Mouse (Mus musculus) liver, embryonic 14.5 days (tissue): ENCODE measurements around the gene Ptrh2. TPM values are rescaled to one million over a fixed set of nuclear protein-coding genes. Genes with fewer than 3 reads are reported as not detected.
A peak's percentile ranks its signal among the peaks of the same experiment; 100 is the strongest.

ENCODE experiments used
- ATAC-seq: fragments of 200-750 bp; cut with Nextera tagmentation; 2 replicates; pipeline ENCODE4 v1.8.0; 2017; ENCODE audit warnings: moderate number of reproducible peaks, mild to moderate bottlenecking, moderate library complexity; ENCODE audit not compliant: insufficient read depth
- DNase-seq, 3 experiments: peaks; one replicate each; pipeline ENCODE4 v3.0.0-alpha.2; 2012 to 2013; ENCODE audit warnings: low read depth in 3 of 3, low spot score in 3 of 3
- H3K27ac ChIP-seq: fragments of 300-500 bp; sonication (generic); 2 replicates; pipeline ENCODE4 v1.5.1; 2014; ENCODE audit warnings: moderate library complexity, mild to moderate bottlenecking, control low read depth, inconsistent platforms
- H3K27me3 ChIP-seq: fragments of 300-500 bp; sonication (generic); 2 replicates; pipeline ENCODE4 v1.6.1; 2014; ENCODE audit warnings: mild to moderate bottlenecking, low read length, moderate library complexity; ENCODE audit not compliant: control insufficient read depth, insufficient read depth
- H3K36me3 ChIP-seq: fragments of 300-500 bp; sonication (generic); replicated peaks from 2 replicates; pipeline ENCODE4 v1.6.1; 2014; ENCODE audit warnings: low read depth; ENCODE audit not compliant: control insufficient read depth, insufficient read depth
- H3K4me1 ChIP-seq, 2 experiments: fragments of 200-500 bp in 1 of 2; fragments of 300-500 bp in 1 of 2; sonication (generic) in 1 of 2; replicated peaks; 2 replicates each; pipeline ENCODE4 v1.6.1; 2012 to 2014; ENCODE audit warnings: antibody characterized with exemption in 1 of 2, inconsistent platforms in 1 of 2, low read length in 1 of 2; ENCODE audit not compliant: control insufficient read depth in 2 of 2, insufficient read depth in 2 of 2
- H3K4me2 ChIP-seq: fragments of 300-500 bp; sonication (generic); 2 replicates; pipeline ENCODE4 v1.6.1; 2014; ENCODE audit warnings: low read depth, mild to moderate bottlenecking, control low read depth, moderate library complexity
- H3K4me3 ChIP-seq, 2 experiments: fragments of 200-500 bp in 1 of 2; fragments of 300-500 bp in 1 of 2; sonication (generic) in 1 of 2; 2 replicates each; pipeline ENCODE4 v1.5.1; 2012 to 2014; ENCODE audit warnings: low read depth in 2 of 2, low read length in 2 of 2, mild to moderate bottlenecking in 2 of 2, control low read depth in 1 of 2, inconsistent platforms in 1 of 2, moderate library complexity in 1 of 2; ENCODE audit not compliant: insufficient read depth in 1 of 2
- H3K9ac ChIP-seq: fragments of 300-500 bp; sonication (generic); replicated peaks from 2 replicates; pipeline ENCODE4 v1.6.1; 2014; ENCODE audit warnings: mild to moderate bottlenecking, control low read depth, moderate library complexity
- H3K9me3 ChIP-seq: fragments of 300-500 bp; sonication (generic); 2 replicates; pipeline ENCODE4 v1.6.1; 2016; ENCODE audit warnings: low read length, mixed read lengths; ENCODE audit not compliant: control insufficient read depth
- CTCF ChIP-seq: IDR thresholded peaks from 2 replicates; pipeline ENCODE4 v1.5.1; 2016; ENCODE audit warnings: antibody characterized with exemption, low read depth, control low read depth
- EP300 ChIP-seq: IDR thresholded peaks from 2 replicates; pipeline ENCODE4 v1.6.1; 2016; ENCODE audit warnings: antibody characterized with exemption, low read depth
- WGBS: fragments of 180-500 bp; shearing (Covaris S2); extraction: QIAGEN DNeasy Blood & Tissue Kit; methylation state at CpG from one replicate; pipeline ENCODE4 v1.1.7; 2014; ENCODE audit not compliant: insufficient replicate concordance; 5-methylcytosine and 5-hydroxymethylcytosine counted together
- polyA plus RNA-seq, 2 experiments: library from polyadenylated mRNA; depleted of rRNA in 1 of 2; stranded (reverse) in 1 of 2; unstranded in 1 of 2; fragments of >200 nt; fragmentation: Nextera tagmentation in 1 of 2; extraction: Ambion mirVana in 1 of 2; gene quantifications; 2 replicates each; pipeline versions ENCODE4 v1.2.1 to v1.2.3; 2012 to 2014

The Ptrh2 gene
- 5.9 and 10.5 TPM in 2 replicates for polyA plus RNA-seq (2012; rRNA removed)
- polyA plus RNA-seq (2014; fragmentation: Nextera tagmentation; extraction: Ambion mirVana): 19.2 and 20.9 TPM in 2 replicates

GRCm38 (mm10) chr11:86683395-86684125 lies at the start of gene Ptrh2, which contains the start of gene Vmp1:
Gene Ptrh2, plus strand, starts transcription at chr11:86683985.
Gene Vmp1, minus strand, starts transcription at chr11:86683836.
- Histone ChIP-seq H3K9me3 (no peaks in the 10 kb centered on the region), H3K4me1 (peaks cover 17 to 23% of the 10 kb centered on the region in 2 experiments), H3K36me3 (peaks cover 6% of the 10 kb centered on the region), H3K27me3 (no peaks in the 10 kb centered on the region), H3K4me2 (peak within 1 kb of the TSS; percentile 91), H3K4me3 (peak within 1 kb of the TSS; percentile 79 to 91), H3K27ac (peak within 1 kb of the TSS; percentile 94), H3K9ac (peak within 1 kb of the TSS; percentile 96)
- TF ChIP-seq CTCF (no peak), EP300 (peak; percentile 64)
- DNase-seq (peak; percentile 96), ATAC-seq (peak; percentile 96)
- WGBS: under 1% methylated on average over 56 of the region's 56 CpGs

DNA sequence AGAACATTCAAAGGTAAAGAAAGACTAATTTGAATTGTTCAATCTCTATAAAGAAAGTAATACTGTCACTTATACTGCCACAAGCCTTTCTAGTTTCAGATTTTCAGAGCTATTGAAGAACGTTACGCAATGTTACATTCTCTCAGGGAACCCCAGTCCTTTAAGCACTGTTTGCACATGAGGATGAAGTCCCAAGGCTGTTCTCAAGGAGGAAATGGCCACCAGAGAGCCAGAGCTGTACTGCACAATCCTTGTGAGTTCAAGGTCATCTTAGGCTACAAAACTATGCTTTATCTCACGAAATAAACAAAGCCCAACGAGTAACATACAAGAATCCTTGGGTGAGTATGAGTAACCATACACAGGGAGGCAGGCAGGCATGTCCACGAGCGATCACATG lies 49.4 kb upstream of the Ptrh2 start:
- ATAC-seq (no peak), DNase-seq (no peak)
- no peak overlapping the region for H3K4me3 ChIP-seq
- no peak overlapping the region for H3K9ac ChIP-seq
- H3K27me3 ChIP-seq: no peaks in the 10 kb centered on the region
- H3K4me1 ChIP-seq: no peaks in the 10 kb centered on the region
- no peaks in the 10 kb centered on the region for H3K9me3 ChIP-seq
- no peak overlapping the region for H3K4me2 ChIP-seq
- 85% methylated on average over 6 of the region's 6 CpGs for WGBS
- TF ChIP-seq CTCF (no peak), EP300 (no peak)
- H3K36me3 ChIP-seq: peaks cover 18% of the 10 kb centered on the region
- H3K27ac ChIP-seq: no peak overlapping the region

DNA sequence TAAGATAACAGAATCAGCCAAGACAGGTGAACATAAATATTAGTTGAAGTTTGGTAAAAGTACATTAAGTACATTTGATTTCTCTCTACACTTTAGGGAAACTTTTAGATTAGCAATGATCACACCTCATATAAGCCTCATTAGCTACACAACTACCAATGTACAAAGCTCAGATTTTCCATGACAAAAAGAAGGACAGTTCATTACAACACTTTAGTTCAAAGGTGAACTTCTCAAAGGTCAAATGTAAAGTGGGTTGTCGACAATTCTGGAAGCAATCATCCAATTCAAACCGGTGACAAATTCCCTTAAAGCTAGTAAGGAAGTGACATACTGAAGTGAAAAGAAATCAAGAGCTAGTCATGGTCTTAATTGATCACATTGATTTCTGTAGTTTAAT lies 46.1 kb upstream of the Ptrh2 start:
- no peak overlapping the region for H3K4me2 ChIP-seq
- H3K4me1 ChIP-seq: no peaks in the 10 kb centered on the region
- H3K4me3 ChIP-seq: no peak overlapping the region
- 79% methylated on average over 2 of the region's 2 CpGs for whole genome bisulfite sequencing
- no peaks in the 10 kb centered on the region for H3K27me3 ChIP-seq
- H3K36me3 ChIP-seq: peaks cover 18% of the 10 kb centered on the region
- no peak for ATAC-seq
- TF ChIP-seq CTCF (no peak), EP300 (no peak)
- no peak overlapping the region for H3K27ac ChIP-seq
- no peak overlapping the region for H3K9ac ChIP-seq
- no peak for DNase-seq
- no peaks in the 10 kb centered on the region for H3K9me3 ChIP-seq

- peaks cover 15% of the 10 kb centered on the region for H3K36me3 ChIP-seq
- no peak overlapping the region for H3K4me2 ChIP-seq
- no peak for DNase-seq
- no peak overlapping the region for H3K4me3 ChIP-seq
- no peak overlapping the region for H3K27ac ChIP-seq
- TF ChIP-seq EP300: no peak
- TF ChIP-seq CTCF: no peak
- H3K9ac ChIP-seq: no peak overlapping the region
- no peak for ATAC-seq
- WGBS: 80% methylated on average over 4 of the region's 4 CpGs
- no peaks in the 10 kb centered on the region for H3K4me1 ChIP-seq
- H3K27me3 ChIP-seq: no peaks in the 10 kb centered on the region
- no peaks in the 10 kb centered on the region for H3K9me3 ChIP-seq
Measured at GRCm38 (mm10) chr11:86641714-86642113, 42.1 kb upstream of the Ptrh2 start.

DNA sequence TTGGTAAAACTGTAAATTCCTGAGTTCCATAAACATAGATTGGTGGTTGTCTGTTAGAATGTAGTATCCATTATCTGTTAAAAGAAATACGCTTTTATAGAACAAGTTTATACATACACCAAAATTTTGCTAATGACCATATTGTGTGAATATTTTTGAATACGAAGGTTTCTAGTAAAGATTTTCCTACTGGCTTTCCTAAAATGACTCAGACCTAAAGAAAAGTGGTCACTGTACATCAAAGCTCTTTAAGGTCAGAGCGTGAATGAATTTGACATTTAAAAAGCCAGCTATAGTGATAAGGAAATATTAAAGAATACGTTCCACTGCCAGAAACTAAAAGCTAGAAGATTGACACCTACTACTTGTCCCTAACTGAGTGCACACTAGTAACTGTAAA lies 39.2 kb upstream of the Ptrh2 start:
- ATAC-seq: no peak
- no peak overlapping the region for H3K4me2 ChIP-seq
- H3K36me3 ChIP-seq: peaks cover 15% of the 10 kb centered on the region
- 87% methylated on average over 4 of the region's 4 CpGs for whole genome bisulfite sequencing
- H3K4me1 ChIP-seq: no peaks in the 10 kb centered on the region
- TF ChIP-seq EP300: no peak
- TF ChIP-seq CTCF: no peak
- H3K9me3 ChIP-seq: no peaks in the 10 kb centered on the region
- no peak overlapping the region for H3K9ac ChIP-seq
- no peaks in the 10 kb centered on the region for H3K27me3 ChIP-seq
- no peak overlapping the region for H3K4me3 ChIP-seq
- DNase-seq: no peak
- no peak overlapping the region for H3K27ac ChIP-seq
